Mouse (Mus musculus) kidney, adult 2 months (tissue): ENCODE results near the gene Zic2. TPM values are rescaled to one million over a fixed set of nuclear protein-coding genes. Genes with fewer than 3 reads are reported as not detected.
"Not testable (repeated sequence)": the region's sequence is repeated elsewhere in the genome, so short reads cannot be mapped to it uniquely, and the experiment has no call there.

Experiments
- DNase-seq: peaks from one replicate; pipeline ENCODE4 v3.0.0; 2021
- H3K27ac ChIP-seq: fragments of 200-500 bp; 2 replicates; pipeline ENCODE4 v1.5.1; 2012; ENCODE audit warnings: low read depth, low read length, control low read depth, inconsistent platforms; ENCODE audit not compliant: insufficient read depth
- H3K27me3 ChIP-seq: fragments of 200-500 bp; replicated peaks from 2 replicates; pipeline ENCODE4 v1.6.1; 2012; ENCODE audit warnings: mild to moderate bottlenecking, moderate library complexity, low read length, inconsistent platforms; ENCODE audit not compliant: control insufficient read depth, insufficient read depth
- H3K36me3 ChIP-seq: fragments of 200-500 bp; 2 replicates; pipeline ENCODE4 v1.6.1; 2012; ENCODE audit warnings: mild to moderate bottlenecking, moderate library complexity, low read length, inconsistent platforms; ENCODE audit not compliant: control insufficient read depth, insufficient read depth
- H3K4me1 ChIP-seq: fragments of 200-500 bp; 2 replicates; pipeline ENCODE4 v1.6.1; 2011; ENCODE audit warnings: low read length; ENCODE audit not compliant: control insufficient read depth, insufficient read depth
- H3K4me3 ChIP-seq: fragments of 200-500 bp; 2 replicates; pipeline ENCODE4 v1.5.1; 2011; ENCODE audit warnings: mild to moderate bottlenecking, low read depth, low read length, control low read depth; ENCODE audit not compliant: insufficient read depth
- CTCF ChIP-seq: fragments of 200-500 bp; conservative IDR thresholded peaks from 2 replicates; pipeline ENCODE4 v1.5.1; 2011; ENCODE audit warnings: low read depth, mild to moderate bottlenecking, control low read depth, low read length, moderate library complexity, mixed read lengths; ENCODE audit not compliant: insufficient read depth, insufficient read length
- POLR2A ChIP-seq: fragments of 200-500 bp; IDR thresholded peaks from one replicate; pipeline ENCODE4 v1.6.1; 2011; ENCODE audit warnings: low read depth, low read length, control low read depth
- whole genome bisulfite sequencing: fragments of 180-500 bp; shearing (Covaris S2); methylation state at CpG from one replicate; pipeline ENCODE4 v1.1.7; 2018; 5-methylcytosine and 5-hydroxymethylcytosine counted together
- polyA plus RNA-seq: library from polyadenylated mRNA; depleted of rRNA; stranded (reverse); fragments of >200 nt; gene quantifications from 2 replicates; pipeline ENCODE4 v1.2.3, GENCODE M21; 2012

The Zic2 gene
- polyA plus RNA-seq, 1 experiment = not detected

DNA sequence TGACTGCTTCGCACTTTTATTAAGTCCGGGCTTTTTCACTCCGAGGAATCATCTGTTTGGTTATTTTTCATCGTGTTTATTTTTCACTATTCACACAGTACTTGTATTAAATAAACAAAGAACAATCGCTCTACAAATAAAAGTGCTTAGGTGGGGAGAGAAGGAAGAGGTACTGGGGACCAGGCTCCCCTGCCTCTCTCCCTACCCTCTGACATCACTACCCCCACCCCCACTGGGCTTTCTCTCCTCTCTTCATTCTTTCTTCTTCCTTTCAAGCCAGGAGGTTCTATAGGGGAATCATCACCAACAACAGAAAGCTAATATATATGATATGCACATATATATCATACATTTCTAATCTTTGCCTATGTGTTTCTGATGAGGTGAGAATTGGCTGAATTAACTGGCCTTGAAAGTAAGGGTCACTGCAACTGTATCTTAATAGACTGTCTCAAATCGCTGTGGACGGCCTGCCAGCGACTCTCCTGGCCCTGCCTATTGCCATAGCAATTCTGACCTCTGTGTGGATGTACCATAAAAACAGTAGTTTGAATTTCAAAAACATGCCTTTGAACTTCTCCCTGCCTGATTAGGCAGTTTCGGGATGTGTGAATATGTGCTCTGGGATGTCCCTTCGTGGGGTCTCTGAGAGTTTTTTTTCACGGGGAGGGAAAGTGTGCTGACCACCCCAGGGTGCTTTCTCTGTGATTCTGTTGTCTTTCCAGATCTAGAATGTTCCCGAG lies 21.1 kb upstream of the Zic2 start:
- no peaks in the 10 kb centered on the region for H3K36me3 ChIP-seq
- H3K27ac ChIP-seq = no peak overlapping the region
- H3K4me3 ChIP-seq = no peak overlapping the region
- 27% methylated on average over 12 of the region's 12 CpGs for WGBS
- H3K27me3 ChIP-seq = peaks cover 6% of the 10 kb centered on the region
- H3K4me1 ChIP-seq = no peaks in the 10 kb centered on the region
- TF ChIP-seq POLR2A (no peak), CTCF (no peak)
- no peak for DNase-seq

DNA sequence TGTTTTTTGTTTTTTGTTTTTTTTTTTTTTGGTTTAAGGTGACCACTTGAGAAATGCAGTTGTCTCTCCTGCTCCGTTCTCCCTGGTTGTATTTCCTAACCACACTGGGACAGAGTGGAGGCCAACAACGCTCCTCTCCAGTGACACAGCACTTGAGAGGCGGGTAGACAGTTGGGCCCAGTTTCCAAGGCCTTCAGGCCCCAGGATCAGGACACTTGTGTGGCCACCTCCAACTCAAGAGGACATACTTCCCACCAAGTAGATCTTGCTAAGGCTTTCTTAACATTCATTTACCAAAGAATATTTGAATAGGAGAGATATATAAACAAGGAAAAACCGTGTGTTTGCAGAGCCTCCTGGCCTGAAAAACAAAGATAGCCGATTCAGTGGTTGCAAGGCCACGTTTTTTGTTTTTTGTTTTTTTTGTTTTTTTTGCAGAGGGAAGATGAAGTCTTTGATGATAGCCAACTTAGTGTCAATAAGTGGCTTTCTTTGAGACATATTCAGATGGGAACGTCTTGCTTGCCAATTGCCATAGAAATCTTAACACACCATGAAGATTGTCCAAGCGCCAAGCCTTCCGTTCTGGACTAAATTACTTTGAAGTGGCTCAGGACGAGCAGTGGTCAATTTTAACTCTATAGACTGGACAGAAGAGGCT lies 20.2 kb upstream of the Zic2 start:
- no peaks in the 10 kb centered on the region for H3K36me3 ChIP-seq
- WGBS = 88% methylated on average over 10 of the region's 10 CpGs
- no peak for TF ChIP-seq POLR2A
- no peak for TF ChIP-seq CTCF
- H3K27me3 ChIP-seq = peaks cover 5% of the 10 kb centered on the region
- no peak overlapping the region for H3K4me3 ChIP-seq
- H3K27ac ChIP-seq = no peak overlapping the region
- no peaks in the 10 kb centered on the region for H3K4me1 ChIP-seq
- no peak for DNase-seq

DNA sequence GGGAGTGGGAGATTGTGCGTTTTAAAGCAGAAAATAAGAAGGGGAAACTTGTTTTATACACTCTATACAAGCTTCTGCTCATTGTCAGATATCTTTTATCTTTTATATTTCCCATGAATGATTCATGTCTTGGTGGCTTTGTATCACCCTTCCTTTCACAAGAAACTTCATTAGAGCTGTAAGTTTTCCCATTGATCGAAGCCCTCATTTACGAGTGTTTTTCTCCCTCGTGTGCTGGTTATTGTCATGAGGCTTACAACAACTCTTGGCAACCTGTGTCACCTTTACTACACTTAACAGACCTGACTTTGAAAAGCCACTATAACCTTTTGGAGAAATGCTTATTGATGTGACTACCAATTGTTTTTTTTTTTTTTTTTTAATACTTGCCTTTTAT lies 19.7 kb upstream of the Zic2 start:
- H3K27me3 ChIP-seq = peaks cover 7% of the 10 kb centered on the region

GRCm38 (mm10) chr14:122459332-122459731 lies 15.9 kb upstream of the Zic2 start:
- not testable (repeated sequence) for H3K27ac ChIP-seq, H3K27me3 ChIP-seq, H3K4me3 ChIP-seq, H3K4me1 ChIP-seq, H3K36me3 ChIP-seq, DNase-seq
- 87% methylated on average over 9 of the region's 12 CpGs for WGBS

More for the DNA sequence above, 19.7 kb upstream of the Zic2 start:
- Histone ChIP-seq H3K36me3 (no peaks in the 10 kb centered on the region), H3K27ac (no peak overlapping the region), H3K4me3 (no peak overlapping the region), H3K4me1 (no peaks in the 10 kb centered on the region)
- no peak for DNase-seq
- 88% methylated on average over 4 of the region's 4 CpGs for WGBS
- TF ChIP-seq CTCF (no peak), POLR2A (no peak)

- no peak for DNase-seq
Observed at GRCm38 (mm10) chr14:122459776-122460175, 15.5 kb upstream of the Zic2 start.

DNA sequence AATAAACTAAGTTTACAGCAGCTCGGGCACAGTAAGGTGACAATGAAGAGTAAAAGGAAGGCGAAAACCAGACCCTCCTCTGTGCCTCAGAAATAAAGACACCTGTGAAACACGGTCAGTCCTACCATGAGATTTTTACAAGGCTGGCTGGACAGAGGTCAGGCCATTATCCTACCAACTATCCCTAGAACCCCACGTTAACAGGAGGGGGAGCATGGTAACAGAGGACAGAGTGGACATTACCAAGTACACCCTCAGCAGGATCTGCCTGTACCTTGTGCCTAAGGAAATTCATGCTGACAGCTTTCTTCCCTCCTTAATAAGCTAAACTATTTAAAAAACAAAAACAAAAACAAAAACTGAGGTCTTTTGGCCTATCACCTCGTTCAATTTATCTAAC lies 15.0 kb upstream of the Zic2 start:
- H3K27me3 ChIP-seq = peaks cover 18% of the 10 kb centered on the region
- no peak for DNase-seq
- WGBS = 70% methylated on average over 5 of the region's 5 CpGs
- no peak overlapping the region for H3K4me3 ChIP-seq
- H3K36me3 ChIP-seq = no peaks in the 10 kb centered on the region
- TF ChIP-seq CTCF = no peak
- TF ChIP-seq POLR2A = no peak
- H3K27ac ChIP-seq = no peak overlapping the region
- no peaks in the 10 kb centered on the region for H3K4me1 ChIP-seq

More at GRCm38 (mm10) chr14:122459776-122460175, 15.5 kb upstream of the Zic2 start:
- Histone ChIP-seq H3K4me1 (no peaks in the 10 kb centered on the region), H3K4me3 (no peak overlapping the region), H3K36me3 (no peaks in the 10 kb centered on the region), H3K27me3 (peaks cover 13% of the 10 kb centered on the region), H3K27ac (no peak overlapping the region)
- TF ChIP-seq CTCF = no peak
- no peak for TF ChIP-seq POLR2A
- 100% methylated on average over 1 of the region's 1 CpGs for WGBS

DNA sequence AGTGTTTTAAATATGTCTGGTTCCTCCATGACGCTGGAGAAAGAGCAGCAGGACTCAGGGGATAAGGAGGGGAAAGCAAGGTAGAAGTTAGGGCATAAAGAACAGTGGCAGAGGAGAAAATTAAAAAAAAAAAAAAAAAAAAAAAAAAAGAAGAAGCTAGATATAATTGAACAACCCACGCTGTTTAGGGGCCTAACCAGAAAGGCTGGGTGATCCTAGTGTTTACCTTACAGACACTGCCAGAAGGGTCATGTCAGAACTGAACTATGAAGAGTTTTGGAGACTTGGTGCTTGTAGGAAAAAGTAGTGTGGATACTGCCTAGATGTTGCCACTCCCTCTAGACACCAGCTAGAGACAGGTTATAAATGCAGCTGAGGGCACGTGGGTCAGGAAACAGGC lies 13.7 kb upstream of the Zic2 start:
- Histone ChIP-seq H3K4me3 (no peak overlapping the region), H3K27me3 (peaks cover 22% of the 10 kb centered on the region), H3K27ac (no peak overlapping the region), H3K4me1 (no peaks in the 10 kb centered on the region), H3K36me3 (no peaks in the 10 kb centered on the region)
- 86% methylated on average over 3 of the region's 3 CpGs for WGBS
- DNase-seq = no peak
- no peak for TF ChIP-seq CTCF
- no peak for TF ChIP-seq POLR2A

- Histone ChIP-seq H3K36me3 (no peaks in the 10 kb centered on the region), H3K4me3 (no peak overlapping the region), H3K4me1 (no peaks in the 10 kb centered on the region), H3K27ac (no peak overlapping the region), H3K27me3 (peaks cover 22% of the 10 kb centered on the region)
- WGBS = 61% methylated on average over 9 of the region's 9 CpGs
- peak; percentile 29 for DNase-seq
- TF ChIP-seq POLR2A = no peak
Observed at GRCm38 (mm10) chr14:122461966-122462365, 13.3 kb upstream of the Zic2 start.
